Mouse (Mus musculus): ENCODE measurements around the gene Gm17949. TPM values are rescaled to one million over a fixed set of nuclear protein-coding genes. Genes with fewer than 3 reads are reported as not detected.

The Gm17949 gene
- total RNA-seq, 2 experiments from 2014 or later = 0.50 TPM; not detected in 1

GRCm38 (mm10) chr17:56988921-56989430, 22.3 kb upstream of the Gm17949 start:
- intact Hi-C loops (cut with DNase I) = loop anchor here (2.0 to 5.0 kb wide), 2 partner anchors 54 to 182 kb away; partner anchors contain the start of gene Mllt1

GRCm38 (mm10) chr17:56989467-56990114, 21.7 kb upstream of the Gm17949 start:
- DNase-seq (ENCODE audit: low spot score in 2 of 2) = peak; percentile 85 to 92
- intact Hi-C loops (cut with DNase I) = loop anchor here (1.0 to 5.0 kb wide), 4 partner anchors 22 to 258 kb away; partner anchors contain the start of genes Gm17949, Gtf2f1 and Mllt1

More at GRCm38 (mm10) chr17:56988921-56989430, 22.3 kb upstream of the Gm17949 start:
- DNase-seq (ENCODE audit: low spot score in 2 of 2) = no peak

- peak; percentile 95 to 98 for DNase-seq (ENCODE audit: low spot score in 2 of 2)
- intact Hi-C loops (cut with DNase I) = loop anchor here (1.0 kb wide), 2 partner anchors 21 to 257 kb away; partner anchors contain the start of genes Gm17949 and Gtf2f1
Observed at GRCm38 (mm10) chr17:56990115-56990746, 21.0 kb upstream of the Gm17949 start, which contains the start of gene Clpp. Gene Clpp (plus strand): TSS chr17:56990305.

GRCm38 (mm10) chr17:56990966-56991365, 20.3 kb upstream of the Gm17949 start:
- DNase-seq (ENCODE audit: low spot score in 2 of 2) = no peak
- intact Hi-C loops (cut with DNase I) = loop anchor here (1.0 kb wide), 2 partner anchors 20 to 256 kb away; partner anchors contain the start of genes Gm17949 and Gtf2f1

GRCm38 (mm10) chr17:56995046-56995445, 16.2 kb upstream of the Gm17949 start:
- DNase-seq (ENCODE audit: low spot score in 2 of 2) = no peak
- intact Hi-C loops (cut with DNase I) = loop anchor here (5.0 kb wide), 2 partner anchors 98 to 172 kb away; no protein-coding TSS in a partner anchor

- no peak for DNase-seq (ENCODE audit: low spot score in 2 of 2)
- intact Hi-C loops (cut with DNase I) = loop anchor here (5.0 kb wide), 2 partner anchors 99 to 171 kb away; no protein-coding TSS in a partner anchor
Observed at GRCm38 (mm10) chr17:56996506-56996905, 14.8 kb upstream of the Gm17949 start.

GRCm38 (mm10) chr17:56997029-56997667, 14.1 kb upstream of the Gm17949 start, which contains the start of gene Alkbh7:
Gene Alkbh7 (plus strand): TSS chr17:56997339.
- intact Hi-C loops (cut with DNase I) = loop anchor here (1.0 to 5.0 kb wide), 3 partner anchors 14 to 170 kb away; partner anchors contain the start of genes Gm17949 and Gtf2f1
- peak; percentile 95 to 97 for DNase-seq (ENCODE audit: low spot score in 2 of 2)

GRCm38 (mm10) chr17:56999414-56999813, 11.9 kb upstream of the Gm17949 start:
- intact Hi-C loops (cut with DNase I) = loop anchor here (5.0 kb wide), 2 partner anchors 102 to 168 kb away; no protein-coding TSS in a partner anchor
- DNase-seq (ENCODE audit: low spot score in 2 of 2) = no peak

GRCm38 (mm10) chr17:56999968-57000609, 11.2 kb upstream of the Gm17949 start, which contains the start of gene Pspn:
Gene Pspn (minus strand): TSS chr17:57000018.
- DNase-seq (ENCODE audit: low spot score in 2 of 2) = no peak
- intact Hi-C loops (cut with DNase I) = loop anchor here (5.0 kb wide), 2 partner anchors 103 to 167 kb away; no protein-coding TSS in a partner anchor

- no peak for DNase-seq (ENCODE audit: low spot score in 2 of 2)
- intact Hi-C loops (cut with DNase I) = no loop called here
Observed at GRCm38 (mm10) chr17:57001228-57001627, 10.0 kb upstream of the Gm17949 start.

- intact Hi-C loops (cut with DNase I) = no loop called here
Observed at GRCm38 (mm10) chr17:57003994-57004393, 7.3 kb upstream of the Gm17949 start.

GRCm38 (mm10) chr17:57007137-57007905, 3.9 kb upstream of the Gm17949 start:
- intact Hi-C loops (cut with DNase I) = no loop called here
- DNase-seq (ENCODE audit: low spot score in 2 of 2) = no peak

More at GRCm38 (mm10) chr17:57003994-57004393, 7.3 kb upstream of the Gm17949 start:
- no peak for DNase-seq (ENCODE audit: low spot score in 2 of 2)

GRCm38 (mm10) chr17:57010911-57011235, 396 bp upstream of the Gm17949 start:
- DNase-seq (ENCODE audit: low spot score in 2 of 2) = no peak
- intact Hi-C loops (cut with DNase I) = loop anchor here (1.0 kb wide), 3 partner anchors 14 to 48 kb away; partner anchors contain the start of genes Alkbh7, Clpp, Crb3 and Slc25a23

GRCm38 (mm10) chr17:57012245-57012795, 1.1 kb downstream of the Gm17949 start:
- intact Hi-C loops (cut with DNase I) = no loop called here
- no peak for DNase-seq (ENCODE audit: low spot score in 2 of 2)

GRCm38 (mm10) chr17:57019693-57020092, 8.4 kb downstream of the Gm17949 start:
- DNase-seq (ENCODE audit: low spot score in 2 of 2) = no peak
- intact Hi-C loops (cut with DNase I) = no loop called here

GRCm38 (mm10) chr17:57020960-57021359, 9.7 kb downstream of the Gm17949 start:
- intact Hi-C loops (cut with DNase I) = no loop called here
- no peak for DNase-seq (ENCODE audit: low spot score in 2 of 2)

- intact Hi-C loops (cut with DNase I) = no loop called here
- DNase-seq (ENCODE audit: low spot score in 2 of 2) = no peak
Observed at GRCm38 (mm10) chr17:57027471-57027870, 16.2 kb downstream of the Gm17949 start.

- no peak for DNase-seq (ENCODE audit: low spot score in 2 of 2)
- intact Hi-C loops (cut with DNase I) = no loop called here
Observed at GRCm38 (mm10) chr17:57029691-57030090, 18.4 kb downstream of the Gm17949 start.
